Mouse (Mus musculus): Measurements from ENCODE around the gene Mpg.

Gene Mpg

GRCm38 (mm10) chr11:32201922-32202685, 24.2 kb upstream of the Mpg start:
- WGBS: 77% methylated on average over 11 of the region's 11 CpGs

- WGBS: under 1% methylated on average over 52 of the region's 52 CpGs
These were observed 21.0 kb upstream of the Mpg start, which contains the start of gene Snrnp25 for GRCm38 (mm10) chr11:32205058-32205873. Snrnp25 (plus strand) TSS chr11:32205415.

- WGBS: 94% methylated on average over 9 of the region's 9 CpGs
These were observed 15.7 kb upstream of the Mpg start for GRCm38 (mm10) chr11:32210623-32211022.

- WGBS: 93% methylated on average over 18 of the region's 18 CpGs
These were observed 10.7 kb upstream of the Mpg start for GRCm38 (mm10) chr11:32215372-32216162.

GRCm38 (mm10) chr11:32216851-32217250, 9.5 kb upstream of the Mpg start:
- 25% methylated on average over 8 of the region's 8 CpGs for WGBS

GRCm38 (mm10) chr11:32218501-32219050, 7.7 kb upstream of the Mpg start:
- 63% methylated on average over 6 of the region's 6 CpGs for WGBS

- 61% methylated on average over 10 of the region's 10 CpGs for WGBS
These were observed 7.0 kb upstream of the Mpg start for GRCm38 (mm10) chr11:32219287-32219686.

GRCm38 (mm10) chr11:32220607-32221224, 5.6 kb upstream of the Mpg start:
- WGBS: 68% methylated on average over 10 of the region's 10 CpGs

- WGBS: 4% methylated on average over 46 of the region's 46 CpGs
These were observed 4.9 kb upstream of the Mpg start for GRCm38 (mm10) chr11:32221225-32221950.

- under 1% methylated on average over 71 of the region's 72 CpGs for WGBS
These were observed 4.3 kb upstream of the Mpg start, which contains the start of gene Rhbdf1 for GRCm38 (mm10) chr11:32221951-32222409. Rhbdf1 (minus strand) TSS chr11:32222300.

GRCm38 (mm10) chr11:32222570-32223194, 3.6 kb upstream of the Mpg start:
- WGBS: 19% methylated on average over 21 of the region's 21 CpGs

GRCm38 (mm10) chr11:32223297-32223967, 2.9 kb upstream of the Mpg start:
- 80% methylated on average over 4 of the region's 4 CpGs for WGBS

- 30% methylated on average over 4 of the region's 4 CpGs for WGBS
These were observed 1.7 kb upstream of the Mpg start for GRCm38 (mm10) chr11:32224468-32225139.

- WGBS: 54% methylated on average over 7 of the region's 7 CpGs
These were observed 842 bp upstream of the Mpg start for GRCm38 (mm10) chr11:32225222-32226104.

GRCm38 (mm10) chr11:32227041-32227440, 736 bp downstream of the Mpg start:
- WGBS: 23% methylated on average over 1 of the region's 1 CpGs

GRCm38 (mm10) chr11:32227555-32227954, 1.2 kb downstream of the Mpg start:
- 85% methylated on average over 9 of the region's 9 CpGs for WGBS

- 80% methylated on average over 3 of the region's 3 CpGs for WGBS
These were observed 2.1 kb downstream of the Mpg start for GRCm38 (mm10) chr11:32228292-32228845.
